Mouse (Mus musculus): ENCODE measurements around the gene Wdr62.
A peak's percentile ranks its signal among the peaks of the same experiment; 100 is the strongest.
"Not testable (repeated sequence)": the region's sequence is repeated elsewhere in the genome, so short reads cannot be mapped to it uniquely, and the experiment has no call there.

The Wdr62 gene

DNA sequence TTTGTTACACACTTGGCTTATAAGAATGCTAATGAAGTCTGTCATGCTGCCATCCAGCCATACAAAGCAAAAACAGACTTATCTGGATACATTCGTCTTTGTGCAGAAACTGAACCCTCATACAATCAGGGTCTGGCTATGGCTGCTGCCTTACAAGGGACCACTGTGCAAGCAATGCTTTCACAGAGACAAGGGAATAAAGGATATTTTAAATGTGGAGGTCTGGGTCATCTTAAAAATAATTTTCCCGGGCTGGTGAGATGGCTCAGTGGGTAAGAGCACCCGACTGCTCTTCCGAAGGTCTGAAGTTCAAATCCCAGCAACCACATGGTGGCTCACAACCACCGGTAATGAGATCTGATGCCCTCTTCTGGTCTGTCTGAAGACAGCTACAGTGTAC is 73.9 kb downstream of the Wdr62 start:
- not testable (repeated sequence) for DNase-seq (ENCODE audit: low read depth, low spot score)

DNA sequence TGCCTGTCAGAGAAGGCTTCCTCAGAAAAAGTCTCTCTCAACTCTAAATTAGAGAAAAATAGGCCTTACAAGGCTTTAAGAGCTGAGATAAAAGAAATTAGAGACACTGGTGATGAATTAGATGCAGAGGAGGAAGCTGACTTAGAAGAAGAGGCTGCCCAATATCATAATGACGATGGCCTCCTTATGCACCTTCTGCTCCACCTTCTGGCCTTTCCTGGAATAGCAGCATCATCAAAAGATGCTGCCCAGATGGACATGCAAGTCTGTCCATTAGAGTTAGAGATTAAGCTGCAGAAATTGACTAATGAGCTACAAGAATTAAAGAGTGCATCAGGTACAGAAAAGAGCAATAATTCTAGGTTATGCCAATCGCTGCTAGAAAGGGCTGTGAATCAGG is 74.8 kb downstream of the Wdr62 start:
- DNase-seq (ENCODE audit: low read depth, low spot score), result peak; percentile 54

- DNase-seq (ENCODE audit: low read depth, low spot score), result no peak
Measured at GRCm38 (mm10) chr7:30204380-30204779, 75.8 kb downstream of the Wdr62 start.

- DNase-seq (ENCODE audit: low read depth, low spot score), result no peak
Measured at GRCm38 (mm10) chr7:30202895-30203690, 77.1 kb downstream of the Wdr62 start.

GRCm38 (mm10) chr7:30200661-30201060 is 79.6 kb downstream of the Wdr62 start:
- DNase-seq (ENCODE audit: low read depth, low spot score), result not testable (repeated sequence)

DNA sequence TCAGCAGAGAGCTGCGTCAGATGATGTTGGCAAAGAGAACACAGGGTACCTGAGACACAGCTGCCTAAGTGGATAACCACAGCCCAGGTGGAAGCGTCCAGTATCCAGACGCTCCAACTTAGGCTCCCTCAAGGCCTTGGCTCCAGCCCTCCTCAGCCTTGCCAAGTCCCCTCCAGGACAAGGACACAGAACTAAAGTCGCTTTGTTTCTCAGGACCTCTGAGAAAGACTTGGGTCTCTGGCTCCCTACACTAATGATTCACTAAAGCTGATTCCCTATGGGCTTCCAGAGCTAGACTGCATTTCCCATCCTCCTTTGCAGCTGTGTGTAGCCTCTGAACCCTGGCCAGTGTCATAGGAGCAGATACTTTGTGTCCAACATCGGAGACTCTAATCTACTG is 80.0 kb downstream of the Wdr62 start:
- no peak for DNase-seq (ENCODE audit: low read depth, low spot score)

GRCm38 (mm10) chr7:30199498-30200139 is 80.6 kb downstream of the Wdr62 start:
- DNase-seq (ENCODE audit: low read depth, low spot score), result no peak

GRCm38 (mm10) chr7:30198481-30198971 is 81.7 kb downstream of the Wdr62 start, which contains the start of gene Capns1:
Gene Capns1 (minus strand): TSS chr7:30198811.
- DNase-seq (ENCODE audit: low read depth, low spot score), result peak; percentile 76

- DNase-seq (ENCODE audit: low read depth, low spot score), result no peak
Measured at GRCm38 (mm10) chr7:30197592-30198129, 82.6 kb downstream of the Wdr62 start.

GRCm38 (mm10) chr7:30196171-30196570 is 84.0 kb downstream of the Wdr62 start:
- DNase-seq (ENCODE audit: low read depth, low spot score), result no peak

DNA sequence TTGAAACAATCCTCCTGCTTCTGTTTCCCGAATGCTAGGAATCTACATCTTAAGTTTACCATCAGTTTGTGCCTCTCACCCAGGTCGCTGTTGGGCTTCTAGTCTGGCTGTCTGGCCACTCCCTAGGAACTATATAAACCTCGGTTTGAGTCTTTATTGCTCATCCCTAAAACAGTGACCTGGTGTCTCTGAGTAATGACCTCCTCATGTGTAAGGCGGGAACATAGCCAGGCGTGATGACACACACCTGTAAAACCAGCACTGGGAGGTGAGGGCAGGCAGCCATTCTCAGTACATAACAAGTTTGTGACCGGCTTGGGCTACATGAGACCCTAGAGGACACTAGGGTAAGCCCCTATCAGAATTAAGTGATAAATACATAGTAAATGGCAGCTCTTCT is 84.8 kb downstream of the Wdr62 start:
- DNase-seq (ENCODE audit: low read depth, low spot score), result no peak

DNA sequence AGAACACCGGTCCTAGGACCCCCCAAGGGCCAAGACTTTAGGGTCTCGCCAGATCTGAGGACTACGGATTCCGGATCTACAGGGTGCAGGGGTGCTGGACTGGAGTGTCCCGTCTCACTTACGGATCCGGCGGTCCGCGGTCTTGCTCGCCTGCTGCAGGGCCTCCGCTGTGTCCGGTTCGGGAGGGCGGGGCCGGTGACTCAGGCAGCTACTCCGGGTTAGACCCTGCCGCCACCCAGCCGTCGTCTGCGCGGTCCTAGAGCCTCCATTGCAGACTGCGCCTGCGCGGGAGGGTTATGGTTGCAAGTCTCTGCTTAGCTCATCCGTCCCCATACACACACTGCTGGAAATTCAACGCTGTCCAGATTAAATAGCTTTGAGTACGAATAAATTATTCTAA is 85.3 kb downstream of the Wdr62 start:
- peak; percentile 88 for DNase-seq (ENCODE audit: low read depth, low spot score)

DNA sequence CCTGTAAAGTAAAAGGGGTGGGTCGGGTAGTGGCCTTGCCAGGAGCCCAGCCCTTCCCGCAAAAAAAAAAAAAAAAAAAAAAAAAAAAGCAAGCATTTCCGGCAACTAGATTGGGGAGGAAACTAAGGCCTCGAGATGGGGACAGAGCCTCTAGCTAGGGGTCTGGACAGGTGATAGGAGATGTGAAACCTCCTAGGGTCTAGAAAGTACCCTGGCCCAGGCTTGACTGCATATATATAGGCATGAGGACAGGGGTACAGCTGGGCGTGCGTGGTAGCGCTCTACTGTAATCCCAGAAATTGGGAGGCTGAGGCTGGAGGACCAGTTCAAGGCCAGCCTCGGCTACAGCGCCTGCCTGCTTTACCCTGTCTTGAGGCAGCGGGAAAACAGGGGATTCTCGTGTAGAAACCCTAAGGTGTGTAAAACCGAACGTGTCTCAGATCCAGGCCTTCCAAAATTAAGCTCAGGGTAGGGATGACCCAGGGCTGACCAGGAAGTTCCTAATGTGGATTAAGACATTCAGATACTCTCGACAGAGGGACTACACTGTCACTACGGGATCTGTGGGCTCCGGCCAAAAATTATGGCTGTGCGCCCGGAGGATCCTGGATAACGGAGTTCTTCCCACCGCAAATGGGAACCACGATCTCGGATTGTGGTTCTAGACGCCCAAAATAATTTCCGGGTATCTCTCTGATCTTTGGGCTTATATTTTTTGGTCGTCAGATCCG is 86.0 kb downstream of the Wdr62 start:
- DNase-seq (ENCODE audit: low read depth, low spot score), result no peak

GRCm38 (mm10) chr7:30193581-30194100 is 86.6 kb downstream of the Wdr62 start:
- no peak for DNase-seq (ENCODE audit: low read depth, low spot score)

DNA sequence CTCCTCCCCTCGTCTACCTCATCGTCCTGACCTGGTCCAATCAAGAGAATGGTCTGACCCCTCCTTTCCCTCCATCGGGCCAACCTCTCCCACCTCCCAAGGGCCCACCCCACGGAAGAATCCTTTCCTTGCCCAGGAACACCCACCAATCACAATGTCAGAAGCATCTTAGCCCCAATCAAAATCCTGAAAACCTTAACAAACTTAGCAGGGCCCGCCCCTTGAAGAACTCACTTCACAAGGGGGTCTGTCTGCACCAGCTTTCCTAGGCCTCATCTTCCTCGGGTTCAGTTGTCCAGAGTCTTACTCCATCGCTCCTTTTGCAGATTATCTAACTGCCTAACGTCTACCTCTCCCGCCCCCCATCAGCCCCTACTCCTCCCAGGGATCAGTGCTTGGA is 87.2 kb downstream of the Wdr62 start:
- no peak for DNase-seq (ENCODE audit: low read depth, low spot score)

- DNase-seq (ENCODE audit: low read depth, low spot score), result no peak
Measured at GRCm38 (mm10) chr7:30192088-30192487, 88.1 kb downstream of the Wdr62 start.
